Mouse (Mus musculus) gastrocnemius, postnatal 14 days (tissue): ENCODE results near the gene Tox2. TPM values are rescaled to one million over a fixed set of nuclear protein-coding genes. Genes with fewer than 3 reads are reported as not detected.
A peak's percentile ranks its signal among the peaks of the same experiment; 100 is the strongest.

Experiments used
- DNase-seq: peaks from one replicate; pipeline ENCODE4 v3.0.0; 2021; ENCODE audit warnings: mixed read lengths
- intact Hi-C: fragments of 180-260 bp; cut with DNase I; formaldehyde crosslinking; loops from one replicate; pipeline ENCODE4 v1.15.1; 2025; ENCODE audit warnings: low total_unique reads
- total RNA-seq, 2 experiments: library from RNA; stranded (reverse); gene quantifications; 2 replicates each; pipeline ENCODE4 v1.2.3; 2021

Tox2 gene
- total RNA-seq, 2 experiments from 2014 or later: 0.29 to 0.45 TPM

DNA sequence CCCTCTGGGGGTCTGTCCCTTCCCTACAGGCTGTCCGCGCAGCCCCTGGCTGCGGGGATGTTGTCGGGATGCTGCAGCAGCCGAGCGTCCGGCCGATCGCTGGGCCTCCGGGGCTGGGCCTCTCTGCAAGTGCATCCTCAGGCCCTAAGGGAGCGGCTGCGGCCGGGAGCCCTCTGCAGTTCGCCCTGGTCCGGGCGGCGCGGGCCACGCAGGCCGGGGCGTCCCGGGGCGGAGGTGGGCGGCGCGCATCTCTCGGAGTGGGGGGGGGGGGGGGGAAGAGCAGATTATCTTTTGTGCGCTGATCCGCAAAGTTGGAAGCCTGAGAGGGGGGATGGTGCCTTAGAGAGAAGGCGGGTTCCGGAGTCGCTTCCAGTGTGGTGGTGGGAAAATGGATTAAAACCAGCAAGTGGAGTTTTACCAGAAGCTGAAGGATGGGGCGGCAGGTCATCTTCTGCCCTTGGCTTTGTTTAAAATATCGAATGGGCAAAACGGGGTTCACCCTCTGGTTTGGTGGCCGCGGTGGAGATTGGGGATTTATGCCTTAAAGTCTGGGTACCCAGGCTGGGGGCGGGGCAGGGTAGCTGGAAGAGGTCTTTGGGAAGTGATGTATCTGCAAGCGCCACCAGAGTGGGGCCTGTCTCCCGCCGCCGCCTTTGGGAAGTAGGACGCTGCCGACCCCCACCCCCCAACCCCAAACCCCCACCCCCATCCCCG lies 1.8 kb downstream of the Tox2 start:
- peak; percentile 18 for DNase-seq
- intact Hi-C loops: no loop called here

GRCm38 (mm10) chr2:163205262-163205647 lies 2.3 kb downstream of the Tox2 start:
- intact Hi-C loops: no loop called here
- no peak for DNase-seq

DNA sequence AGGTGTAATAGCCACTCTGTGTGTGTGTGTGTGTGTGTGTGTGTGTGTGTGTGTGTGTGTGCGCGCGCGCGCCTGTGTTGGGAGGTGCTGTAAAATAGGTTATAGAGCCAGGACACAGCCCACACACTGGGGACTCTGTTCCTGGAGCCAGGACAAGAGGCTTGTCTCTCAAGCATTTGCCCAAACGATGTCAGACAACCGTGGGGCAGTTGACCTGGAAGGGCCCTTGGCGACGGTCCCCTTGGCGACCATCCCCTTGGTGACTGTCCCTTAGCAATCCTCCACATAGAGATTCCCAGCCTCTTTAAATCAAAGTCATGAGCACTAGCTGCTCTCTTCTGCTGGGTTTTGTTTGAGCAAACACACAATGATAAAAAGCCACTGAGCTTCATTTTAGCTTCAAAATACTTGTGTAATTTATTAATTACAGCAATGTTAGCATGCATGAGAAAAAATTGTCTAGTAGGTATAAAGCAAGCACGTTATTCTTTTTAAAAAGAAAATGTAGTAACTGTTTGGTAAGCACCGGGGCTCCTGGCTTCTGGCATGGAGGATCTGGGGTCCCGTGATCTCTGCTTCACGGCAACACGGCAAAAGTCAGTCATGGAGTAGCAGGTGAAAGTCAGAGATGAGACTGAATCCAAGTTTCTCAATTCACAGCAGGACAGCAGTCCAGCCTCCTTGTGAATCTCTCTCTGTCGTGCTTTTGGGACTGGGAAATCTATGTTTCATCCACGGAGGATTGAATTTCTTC lies 3.0 kb downstream of the Tox2 start:
- no peak for DNase-seq
- intact Hi-C loops: no loop called here

GRCm38 (mm10) chr2:163207315-163207714 lies 4.4 kb downstream of the Tox2 start:
- intact Hi-C loops: no loop called here
- no peak for DNase-seq

DNA sequence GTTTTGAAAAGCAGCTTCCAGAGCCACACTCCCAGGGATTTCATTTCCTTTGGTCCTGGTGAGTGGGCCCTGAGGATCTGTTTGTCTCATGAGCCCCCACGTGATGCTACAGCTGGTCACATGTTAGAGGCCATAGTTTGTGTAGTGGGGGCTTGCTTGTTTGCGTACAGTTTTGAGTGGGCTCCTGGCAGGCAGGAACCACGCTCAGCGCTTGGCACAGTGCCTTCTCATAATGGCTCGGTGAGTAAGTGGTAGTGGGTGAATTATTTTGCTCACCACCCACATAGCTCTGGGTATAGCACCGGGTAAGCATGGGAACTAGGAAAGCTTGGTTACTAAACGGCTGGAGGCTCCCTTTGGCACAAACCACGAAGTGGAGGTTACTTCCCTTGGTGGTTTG lies 6.2 kb downstream of the Tox2 start:
- intact Hi-C loops: no loop called here
- no peak for DNase-seq

GRCm38 (mm10) chr2:163213085-163213484 lies 10.2 kb downstream of the Tox2 start:
- intact Hi-C loops: no loop called here
- DNase-seq: no peak

DNA sequence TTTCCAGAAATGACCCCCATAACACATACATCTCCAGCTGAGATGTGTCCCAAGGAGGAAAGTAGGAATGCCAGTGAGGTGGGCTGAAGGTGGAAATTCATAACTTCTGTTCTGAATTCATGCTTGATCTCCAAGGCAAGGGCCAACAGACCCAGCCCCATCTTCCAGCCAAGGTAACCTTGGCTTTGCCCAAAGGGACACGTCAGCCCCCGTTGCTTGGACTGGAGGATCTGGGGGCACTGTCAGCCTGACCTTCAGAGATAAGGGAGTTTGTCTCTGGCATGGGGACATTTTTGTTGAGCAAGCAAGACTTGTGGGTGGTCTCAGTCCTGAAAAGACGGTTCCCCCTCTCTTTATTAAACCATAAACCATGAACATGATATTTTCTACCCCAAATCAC lies 15.2 kb downstream of the Tox2 start:
- no peak for DNase-seq
- intact Hi-C loops: no loop called here

DNA sequence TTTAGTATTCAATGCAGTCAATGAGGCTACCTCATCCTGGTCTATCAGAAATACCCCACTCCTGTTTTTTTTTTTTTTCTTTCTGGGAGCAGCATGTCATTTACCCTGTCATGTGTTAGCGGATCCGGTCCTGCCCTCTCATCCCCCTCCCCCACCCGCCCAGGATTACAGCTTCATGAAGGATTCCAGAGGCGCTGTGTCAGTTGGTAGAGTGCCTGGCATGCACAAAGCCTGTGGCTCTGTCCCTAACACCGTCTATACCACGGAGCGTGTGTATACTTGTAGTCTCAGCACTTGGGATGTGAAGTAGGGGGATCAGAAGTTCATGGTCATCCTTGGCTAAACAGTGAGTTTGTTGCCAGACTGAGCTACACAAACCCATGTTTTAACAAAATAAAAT lies 15.6 kb downstream of the Tox2 start:
- intact Hi-C loops: no loop called here
- no peak for DNase-seq

GRCm38 (mm10) chr2:163219447-163219846 lies 16.5 kb downstream of the Tox2 start:
- intact Hi-C loops: no loop called here

GRCm38 (mm10) chr2:163220706-163221105 lies 17.8 kb downstream of the Tox2 start:
- no peak for DNase-seq
- intact Hi-C loops: no loop called here

More at GRCm38 (mm10) chr2:163219447-163219846, 16.5 kb downstream of the Tox2 start:
- DNase-seq: no peak

DNA sequence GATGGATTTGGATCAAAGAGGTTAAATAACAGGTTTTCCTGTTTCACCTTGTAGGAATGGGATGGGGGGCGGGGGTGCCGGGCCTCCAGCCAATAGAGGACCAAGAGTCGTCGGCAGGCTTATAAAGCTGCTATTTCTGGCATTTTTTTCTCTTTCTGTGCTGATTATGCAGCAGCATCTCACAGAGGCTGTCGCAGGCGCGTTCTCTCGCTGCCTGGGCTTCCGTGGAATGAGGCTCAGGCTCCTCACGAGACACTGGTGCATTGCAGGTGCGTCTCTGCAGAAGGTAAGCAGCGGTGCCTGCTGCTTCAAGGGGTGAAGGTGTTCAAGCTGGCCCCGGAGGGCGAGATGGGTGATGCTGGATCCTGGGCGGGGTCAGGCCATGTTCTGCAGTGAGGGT lies 22.4 kb downstream of the Tox2 start:
- intact Hi-C loops: no loop called here

DNA sequence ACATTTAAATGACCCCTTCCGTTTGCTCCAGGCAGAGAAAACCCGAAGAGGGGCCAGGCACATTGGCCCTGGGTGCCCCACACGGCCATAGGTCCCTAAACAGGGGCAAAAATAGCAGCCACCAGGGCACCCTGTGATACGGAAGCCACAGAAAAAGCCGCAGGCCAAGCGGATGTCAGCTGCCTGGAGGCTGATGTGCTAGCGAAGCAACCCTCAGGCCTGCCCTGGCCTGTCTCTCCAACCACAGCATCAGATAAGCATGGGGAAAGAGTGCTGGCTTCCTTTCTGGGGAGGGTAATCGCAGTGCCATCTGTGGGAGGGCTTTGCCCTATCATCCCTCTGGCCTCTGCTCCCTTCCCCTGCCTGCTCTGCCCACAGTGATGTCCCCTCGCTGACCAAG lies 26.1 kb downstream of the Tox2 start:
- no peak for DNase-seq
- intact Hi-C loops: no loop called here

More for the DNA sequence above, 22.4 kb downstream of the Tox2 start:
- no peak for DNase-seq

DNA sequence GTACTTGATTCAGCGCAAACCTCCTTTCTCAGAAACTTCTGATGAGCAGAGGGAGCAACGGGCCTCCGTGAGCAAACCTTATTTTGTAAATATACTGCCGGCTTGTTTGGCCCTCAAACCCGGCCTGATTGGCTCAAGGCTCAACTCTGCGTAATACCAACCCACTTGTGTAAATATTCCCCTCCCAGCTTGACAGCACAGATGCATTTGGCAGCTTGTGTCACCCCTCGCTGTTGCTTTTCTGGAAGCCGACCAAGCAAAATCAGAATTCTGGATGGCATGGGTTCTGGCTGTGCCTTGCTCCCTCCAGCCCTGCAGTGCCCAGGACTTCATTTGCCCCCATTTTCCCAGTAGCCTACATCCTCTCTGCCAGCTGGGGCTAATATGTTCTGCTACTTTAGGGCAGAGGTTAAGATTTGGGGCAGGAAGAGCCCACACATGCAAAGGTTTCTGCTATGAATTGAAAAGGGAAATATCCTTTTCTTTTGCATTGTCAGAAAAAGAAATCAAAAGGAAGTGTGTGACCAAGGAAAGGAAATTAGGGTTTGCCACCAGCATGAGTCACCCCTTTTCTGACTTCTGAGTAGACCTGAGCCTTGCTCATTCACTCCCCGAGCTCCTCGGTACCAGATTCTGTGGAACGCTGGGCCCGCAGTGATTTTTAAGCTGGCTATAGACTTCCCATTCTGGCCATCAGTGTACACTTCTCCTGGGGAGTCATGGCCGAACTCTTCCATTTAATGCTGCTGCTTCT lies 29.0 kb downstream of the Tox2 start:
- no peak for DNase-seq
- intact Hi-C loops: no loop called here

GRCm38 (mm10) chr2:163233666-163234065 lies 30.7 kb downstream of the Tox2 start:
- DNase-seq: no peak
- intact Hi-C loops: no loop called here

DNA sequence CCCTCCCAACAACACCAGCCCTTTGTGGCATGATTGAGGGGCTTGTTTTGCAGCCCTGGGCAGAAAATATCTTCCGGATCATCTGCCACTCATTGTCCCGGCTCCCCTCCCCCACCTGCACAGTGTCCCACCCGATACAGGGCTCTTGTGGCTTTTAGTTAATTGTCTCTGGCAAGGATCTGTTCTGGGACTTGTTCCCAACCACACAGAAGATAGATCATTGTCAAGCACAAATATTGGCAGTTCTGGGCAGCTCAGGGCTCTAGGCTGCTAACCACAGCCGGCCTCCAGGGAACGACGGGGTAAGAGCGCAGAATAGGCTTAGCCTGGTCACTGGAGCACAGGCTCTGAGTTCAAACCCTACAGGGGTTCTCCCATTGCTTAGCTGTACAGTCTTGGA lies 33.1 kb downstream of the Tox2 start:
- DNase-seq: no peak
- intact Hi-C loops: no loop called here

DNA sequence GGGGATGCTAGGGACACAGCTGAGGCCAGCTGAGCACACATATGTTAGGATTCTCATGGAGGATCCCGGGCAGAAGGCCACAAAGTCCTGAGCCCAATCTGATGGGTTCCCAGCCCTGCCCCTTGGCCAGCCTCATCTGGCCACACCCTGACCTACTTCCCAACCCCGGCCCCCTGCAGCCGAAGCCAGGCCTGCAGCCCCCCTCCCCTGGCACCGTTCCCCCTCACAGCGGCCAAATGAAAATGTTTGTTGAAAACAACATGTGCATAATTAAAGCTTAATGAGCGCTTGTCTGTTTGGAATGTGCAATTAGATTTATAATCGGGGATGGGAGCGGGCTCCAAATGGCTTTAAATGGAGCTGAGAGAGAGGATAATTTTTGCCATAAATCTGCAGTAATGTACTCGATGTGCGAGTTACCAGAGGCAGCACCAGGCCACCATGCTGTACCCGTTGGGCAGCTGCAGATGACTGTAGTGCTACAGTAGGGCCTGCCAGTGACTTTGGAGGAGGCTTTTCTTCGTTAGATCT lies 35.1 kb downstream of the Tox2 start:
- intact Hi-C loops: no loop called here
- DNase-seq: peak; percentile 16

DNA sequence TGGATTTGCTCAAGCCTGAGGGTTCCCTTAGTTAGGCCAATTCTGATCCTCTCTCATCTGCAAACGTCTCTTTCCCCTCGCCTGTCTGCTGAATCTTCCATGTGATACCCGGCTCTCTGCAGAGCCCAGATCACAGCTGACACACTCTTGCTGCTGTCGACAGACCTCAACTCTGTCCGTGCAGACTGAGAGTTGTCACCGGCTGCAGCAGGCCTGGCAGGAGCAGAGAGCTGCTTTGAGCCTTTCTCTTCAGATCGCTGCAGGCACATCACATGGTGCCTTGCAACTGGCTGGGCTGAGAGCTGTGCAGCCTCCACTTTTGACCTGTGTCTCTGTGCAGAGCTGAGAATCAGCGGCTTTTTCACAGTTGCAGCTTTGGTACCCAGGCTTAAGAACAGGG lies 37.0 kb downstream of the Tox2 start:
- intact Hi-C loops: no loop called here
- DNase-seq: no peak

DNA sequence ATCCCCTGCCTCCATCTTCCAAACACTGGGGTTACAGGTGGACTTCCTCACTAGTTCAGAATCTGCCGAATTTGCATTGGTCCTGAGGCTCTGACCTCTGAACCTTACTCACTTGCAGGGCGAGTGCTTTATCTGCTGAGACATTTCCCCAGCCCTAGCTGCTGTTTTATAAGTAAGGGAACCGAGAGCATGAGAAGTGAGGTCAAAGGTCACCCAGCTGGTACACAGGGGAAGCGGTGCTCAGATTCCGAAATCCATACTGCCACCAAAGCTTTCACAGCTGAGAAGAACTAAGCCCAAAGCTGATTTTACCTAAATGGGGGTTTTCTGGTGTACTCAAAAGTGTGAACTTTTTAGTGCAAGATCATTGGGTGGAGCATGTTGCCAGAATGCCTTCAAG lies 38.9 kb downstream of the Tox2 start:
- intact Hi-C loops: no loop called here
- no peak for DNase-seq

DNA sequence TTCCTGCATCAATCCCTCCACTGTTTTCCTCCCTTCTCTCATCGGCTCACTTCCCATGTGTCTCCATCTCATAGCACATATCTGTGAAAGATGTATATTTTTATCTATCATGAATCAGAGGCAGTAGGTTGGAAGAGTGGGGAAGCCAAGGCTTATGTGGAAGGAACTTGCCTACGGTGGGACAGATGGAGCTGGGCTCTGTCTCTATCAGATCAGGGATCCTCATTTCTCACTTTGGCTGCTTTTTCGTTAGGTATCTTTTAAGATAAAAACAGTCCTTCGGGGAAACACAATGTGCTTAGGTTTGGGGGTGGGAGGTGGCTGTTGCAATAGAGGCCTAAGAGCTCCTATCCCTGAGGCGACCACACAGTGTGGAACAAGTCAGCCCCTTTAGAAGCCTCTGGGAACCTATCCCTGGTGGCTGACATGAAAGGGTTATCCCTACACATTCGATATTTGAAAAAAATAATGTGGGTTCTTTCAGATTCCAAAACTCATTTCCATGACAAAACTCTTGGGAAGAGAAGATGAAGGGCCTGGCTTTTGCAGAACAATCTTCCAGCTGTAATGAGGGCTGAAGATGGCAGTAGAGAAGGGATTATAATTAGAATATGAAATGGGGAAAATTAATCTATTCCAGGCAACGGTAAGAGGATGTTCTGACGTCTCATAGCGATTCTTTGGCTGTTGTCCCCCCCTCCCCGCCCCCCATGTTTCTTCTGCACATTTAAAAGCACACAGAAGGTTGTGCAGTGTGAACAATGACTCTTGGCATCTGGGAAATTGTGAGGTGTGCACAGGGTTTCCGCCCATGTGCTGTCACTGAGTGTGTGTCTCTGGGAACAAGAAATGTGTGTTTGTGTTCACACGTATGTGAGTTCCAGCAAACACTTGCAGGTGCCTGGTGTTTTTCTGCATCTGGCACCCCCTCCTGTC lies 41.3 kb downstream of the Tox2 start:
- intact Hi-C loops: no loop called here
- no peak for DNase-seq
